Mouse (Mus musculus): Measurements from ENCODE around the gene Auts2. TPM values are rescaled to one million over a fixed set of nuclear protein-coding genes. Genes with fewer than 3 reads are reported as not detected.

Gene Auts2
- polyA plus RNA-seq, 1 experiment from 2014 or later = 29.4 TPM

DNA sequence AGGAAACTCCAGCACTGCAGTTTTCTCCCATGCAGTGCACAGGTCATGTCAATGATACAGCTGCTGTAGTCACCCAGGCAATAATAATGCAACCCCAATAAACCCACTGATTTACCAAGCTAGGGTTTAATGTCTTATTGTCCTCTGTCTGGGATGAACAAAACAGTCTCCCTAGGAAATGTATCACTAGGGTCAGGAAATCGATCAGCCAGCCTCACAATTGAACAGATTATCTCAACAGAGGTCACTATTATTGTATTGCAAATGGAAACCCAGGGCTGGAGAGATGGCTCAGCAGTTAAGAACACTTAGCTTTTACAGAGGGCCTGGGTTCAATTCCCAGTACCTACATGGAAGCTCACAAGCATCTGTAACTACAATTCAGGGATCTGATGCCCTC lies 65.6 kb downstream of the Auts2 start:
- Histone ChIP-seq H3K9ac (ENCODE audit: low read depth, low read length) (no peak overlapping the region), H3K27ac (replicated peaks; ENCODE audit: low read depth, low read length) (no peak overlapping the region), H3K27me3 (replicated peaks; ENCODE audit: control insufficient read depth, insufficient read depth, low read length) (no peaks in the 10 kb centered on the region), H3K4me2 (ENCODE audit: low read depth, low read length) (no peak overlapping the region), H3K9me3 (ENCODE audit: control insufficient read depth, low read length) (no peaks in the 10 kb centered on the region), H3K4me1 (ENCODE audit: control insufficient read depth, insufficient read depth, low read length) (peaks cover 28% of the 10 kb centered on the region), H3K36me3 (ENCODE audit: control insufficient read depth, insufficient read depth, low read length) (no peaks in the 10 kb centered on the region), H3K4me3 (ENCODE audit: low read depth, low read length) (no peak overlapping the region)
- 47% methylated on average over 1 of the region's 1 CpGs for WGBS
- ATAC-seq (ENCODE audit: low read depth) = no peak
- no peak for DNase-seq (ENCODE audit: low spot score)

DNA sequence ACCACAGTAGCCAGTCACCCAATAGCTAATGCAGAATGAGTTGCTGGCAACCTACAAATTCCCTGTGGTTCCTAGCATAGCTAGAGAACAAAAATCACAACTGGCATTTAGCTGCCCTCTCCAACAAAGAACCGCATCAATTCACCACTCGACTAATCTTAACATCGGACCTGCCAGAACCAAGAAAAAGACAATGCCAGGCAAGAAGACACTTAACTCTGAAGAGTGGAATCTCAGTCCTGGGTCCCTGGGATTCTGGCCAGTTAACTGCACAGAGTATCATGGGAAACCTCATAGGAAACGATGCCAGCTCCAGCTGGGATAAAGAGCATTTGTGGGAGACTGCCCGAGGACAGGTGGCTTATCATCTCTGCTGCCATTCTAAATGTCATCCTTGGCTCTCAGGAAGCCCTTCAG lies 70.2 kb downstream of the Auts2 start:
- H3K36me3 ChIP-seq (ENCODE audit: control insufficient read depth, insufficient read depth, low read length) = 0 out of 2 replicates have a peak, but pooled peaks cover 3% of the 10 kb centered on the region
- no peaks in the 10 kb centered on the region for H3K9me3 ChIP-seq (ENCODE audit: control insufficient read depth, low read length)
- WGBS = 79% methylated on average over 5 of the region's 5 CpGs
- H3K4me3 ChIP-seq (ENCODE audit: low read depth, low read length) = no peak overlapping the region
- peaks cover 23% of the 10 kb centered on the region for H3K4me1 ChIP-seq (ENCODE audit: control insufficient read depth, insufficient read depth, low read length)
- no peak overlapping the region for H3K9ac ChIP-seq (ENCODE audit: low read depth, low read length)
- no peaks in the 10 kb centered on the region for H3K27me3 ChIP-seq (replicated peaks; ENCODE audit: control insufficient read depth, insufficient read depth, low read length)
- no peak overlapping the region for H3K4me2 ChIP-seq (ENCODE audit: low read depth, low read length)
- ATAC-seq (ENCODE audit: low read depth) (no peak), DNase-seq (ENCODE audit: low spot score) (no peak)
- no peak overlapping the region for H3K27ac ChIP-seq (replicated peaks; ENCODE audit: low read depth, low read length)

DNA sequence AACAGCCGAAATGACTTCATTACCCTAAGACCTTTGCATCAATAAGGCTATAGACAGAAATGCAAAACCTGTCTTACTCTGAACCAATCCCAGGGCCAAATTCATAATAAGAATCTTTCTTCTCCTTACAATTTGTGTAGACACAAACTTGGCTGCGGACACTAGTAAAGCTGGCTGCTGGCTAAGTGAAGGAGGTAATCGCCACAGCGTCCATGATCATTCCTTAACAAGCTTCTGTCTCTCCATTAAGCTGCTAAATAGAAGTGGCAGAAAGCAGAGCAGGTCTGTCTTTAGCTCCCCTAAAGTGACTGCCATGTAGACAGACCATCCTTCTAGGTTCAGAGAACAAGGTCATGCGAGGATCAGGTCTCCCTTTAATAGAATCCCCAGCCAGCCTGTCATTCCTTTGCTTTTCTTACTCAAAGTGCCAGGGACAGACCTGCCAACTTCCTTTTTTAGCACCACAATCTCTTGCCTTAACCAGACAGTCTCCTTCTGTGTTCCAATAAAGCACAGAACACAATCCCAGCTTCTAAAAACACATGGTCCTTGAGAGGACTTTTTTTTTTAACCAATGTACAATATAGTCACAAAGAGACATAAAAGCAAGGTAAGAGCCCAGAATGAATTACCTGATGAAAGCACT lies 70.8 kb downstream of the Auts2 start:
- WGBS = 75% methylated on average over 5 of the region's 5 CpGs
- ATAC-seq (ENCODE audit: low read depth) = no peak
- H3K4me1 ChIP-seq (ENCODE audit: control insufficient read depth, insufficient read depth, low read length) = peaks cover 24% of the 10 kb centered on the region

DNA sequence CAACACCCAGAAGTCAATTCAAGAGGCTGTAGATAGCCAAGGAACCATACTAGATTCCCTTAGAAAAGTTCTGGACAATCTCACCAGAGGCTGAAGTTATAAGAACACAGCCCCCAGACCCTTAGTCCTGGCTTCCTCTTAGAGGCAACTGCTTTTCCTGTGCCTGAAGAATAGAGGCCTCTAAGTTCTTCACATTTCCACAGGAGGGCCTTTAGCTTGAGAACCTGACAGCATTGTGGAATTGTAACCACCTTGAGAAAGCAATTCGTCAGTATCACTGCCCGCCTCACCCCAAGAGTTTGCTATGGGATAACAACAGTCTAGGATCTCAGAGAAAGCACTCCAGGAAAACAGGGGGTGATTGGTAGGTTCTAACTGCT lies 75.8 kb downstream of the Auts2 start:
- WGBS = 75% methylated on average over 2 of the region's 2 CpGs
- Histone ChIP-seq H3K4me3 (ENCODE audit: low read depth, low read length) (no peak overlapping the region), H3K36me3 (ENCODE audit: control insufficient read depth, insufficient read depth, low read length) (0 out of 2 replicates have a peak, but pooled peaks cover 3% of the 10 kb centered on the region), H3K9me3 (ENCODE audit: control insufficient read depth, low read length) (no peaks in the 10 kb centered on the region), H3K4me1 (ENCODE audit: control insufficient read depth, insufficient read depth, low read length) (peaks cover 21% of the 10 kb centered on the region), H3K9ac (ENCODE audit: low read depth, low read length) (no peak overlapping the region), H3K27me3 (replicated peaks; ENCODE audit: control insufficient read depth, insufficient read depth, low read length) (no peaks in the 10 kb centered on the region), H3K27ac (replicated peaks; ENCODE audit: low read depth, low read length) (no peak overlapping the region), H3K4me2 (ENCODE audit: low read depth, low read length) (no peak overlapping the region)
- DNase-seq (ENCODE audit: low spot score) = no peak
- no peak for ATAC-seq (ENCODE audit: low read depth)

More for the DNA sequence above, 70.8 kb downstream of the Auts2 start:
- no peak overlapping the region for H3K4me2 ChIP-seq (ENCODE audit: low read depth, low read length)
- no peaks in the 10 kb centered on the region for H3K9me3 ChIP-seq (ENCODE audit: control insufficient read depth, low read length)
- DNase-seq (ENCODE audit: low spot score) = no peak
- H3K36me3 ChIP-seq (ENCODE audit: control insufficient read depth, insufficient read depth, low read length) = 0 out of 2 replicates have a peak, but pooled peaks cover 3% of the 10 kb centered on the region
- no peak overlapping the region for H3K9ac ChIP-seq (ENCODE audit: low read depth, low read length)
- no peaks in the 10 kb centered on the region for H3K27me3 ChIP-seq (replicated peaks; ENCODE audit: control insufficient read depth, insufficient read depth, low read length)
- no peak overlapping the region for H3K4me3 ChIP-seq (ENCODE audit: low read depth, low read length)
- no peak overlapping the region for H3K27ac ChIP-seq (replicated peaks; ENCODE audit: low read depth, low read length)

DNA sequence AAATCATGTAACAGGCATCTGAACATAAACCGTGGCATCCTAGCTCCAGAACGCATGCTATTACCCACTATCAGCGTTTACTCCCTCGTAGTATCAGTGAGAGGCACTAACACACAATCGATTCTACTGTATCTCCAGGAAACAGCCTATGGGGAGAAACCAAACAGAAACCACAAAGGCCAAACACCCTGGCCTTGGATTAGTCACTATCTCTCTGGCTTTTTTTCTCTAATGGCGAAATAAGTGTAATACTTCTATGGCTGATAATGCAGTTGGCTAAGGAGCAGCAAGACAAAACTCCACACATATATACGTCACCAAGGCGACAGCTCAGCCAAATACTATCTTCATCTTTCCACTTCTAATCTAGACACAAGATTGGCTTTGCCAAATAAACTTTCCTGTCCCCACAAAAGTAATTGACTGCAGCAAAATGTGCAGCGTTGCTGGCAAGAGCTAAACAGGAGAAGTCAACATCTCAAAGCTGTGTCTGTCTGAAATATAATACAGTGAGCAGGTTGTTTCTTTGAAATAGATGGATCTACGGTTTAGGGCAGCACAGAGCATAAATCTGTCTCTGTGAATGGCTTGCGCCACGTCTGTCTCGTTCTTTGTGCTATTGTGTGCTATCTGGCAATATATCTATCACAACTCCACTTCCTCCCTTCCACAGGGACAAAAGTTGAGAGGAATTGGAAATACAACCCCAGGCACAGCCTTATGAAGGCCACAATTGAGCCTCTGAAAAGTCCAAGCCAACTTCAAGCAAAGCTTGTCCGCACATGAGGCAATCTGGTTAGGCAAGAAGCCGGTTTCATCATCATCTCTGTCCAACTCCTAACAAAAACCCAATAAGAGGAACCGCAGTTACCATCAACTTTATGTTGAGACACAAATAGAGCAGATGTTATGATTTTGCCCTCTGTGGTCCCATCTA lies 76.4 kb downstream of the Auts2 start:
- DNase-seq (ENCODE audit: low spot score) (no peak), ATAC-seq (ENCODE audit: low read depth) (no peak)
- no peak overlapping the region for H3K4me2 ChIP-seq (ENCODE audit: low read depth, low read length)
- no peaks in the 10 kb centered on the region for H3K27me3 ChIP-seq (replicated peaks; ENCODE audit: control insufficient read depth, insufficient read depth, low read length)
- 0 out of 2 replicates have a peak, but pooled peaks cover 3% of the 10 kb centered on the region for H3K36me3 ChIP-seq (ENCODE audit: control insufficient read depth, insufficient read depth, low read length)
- H3K27ac ChIP-seq (replicated peaks; ENCODE audit: low read depth, low read length) = no peak overlapping the region
- no peak overlapping the region for H3K9ac ChIP-seq (ENCODE audit: low read depth, low read length)
- no peak overlapping the region for H3K4me3 ChIP-seq (ENCODE audit: low read depth, low read length)
- H3K9me3 ChIP-seq (ENCODE audit: control insufficient read depth, low read length) = no peaks in the 10 kb centered on the region
- 84% methylated on average over 16 of the region's 16 CpGs for WGBS
- peaks cover 18% of the 10 kb centered on the region for H3K4me1 ChIP-seq (ENCODE audit: control insufficient read depth, insufficient read depth, low read length)

DNA sequence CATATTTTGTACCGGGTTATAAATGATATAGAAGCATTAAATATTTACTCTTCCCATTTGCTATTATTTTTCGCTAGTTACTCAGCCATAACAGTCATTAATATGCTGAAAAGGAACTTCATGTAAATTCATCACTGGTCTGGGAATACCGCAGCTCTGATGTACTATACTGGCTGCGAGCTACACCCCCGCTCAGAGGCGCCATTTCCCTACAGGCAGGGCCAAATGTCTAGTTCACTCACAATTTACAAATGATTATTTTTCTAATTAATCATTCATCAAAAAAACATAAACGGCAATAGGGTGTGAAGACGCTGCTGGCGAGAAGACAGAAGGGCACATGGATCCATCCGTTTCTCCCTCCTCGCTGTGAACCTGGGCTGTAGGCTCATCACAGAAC lies 80.6 kb downstream of the Auts2 start:
- ATAC-seq (ENCODE audit: low read depth) = no peak

DNA sequence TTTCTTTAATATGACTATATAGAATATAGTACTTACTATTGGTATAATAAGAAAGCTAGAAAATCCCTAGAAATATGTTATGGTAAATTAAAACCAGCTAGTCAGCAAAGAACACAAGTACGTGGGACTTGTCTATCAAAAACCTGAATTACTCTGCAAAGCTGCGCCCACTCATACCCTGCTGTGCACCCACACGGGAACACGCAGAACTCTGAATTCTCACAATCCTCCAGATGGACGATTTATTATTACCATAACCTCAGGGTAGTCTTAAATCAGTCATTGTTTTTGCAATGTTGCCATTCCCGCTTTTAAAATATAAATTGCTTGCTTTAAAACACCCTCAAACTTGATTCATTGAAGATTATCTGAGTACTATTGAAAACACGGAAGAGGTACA lies 84.6 kb downstream of the Auts2 start:
- Histone ChIP-seq H3K4me2 (ENCODE audit: low read depth, low read length) (no peak overlapping the region), H3K27ac (replicated peaks; ENCODE audit: low read depth, low read length) (no peak overlapping the region), H3K36me3 (ENCODE audit: control insufficient read depth, insufficient read depth, low read length) (no peaks in the 10 kb centered on the region), H3K4me1 (ENCODE audit: control insufficient read depth, insufficient read depth, low read length) (0 out of 2 replicates have a peak, but pooled peaks cover 13% of the 10 kb centered on the region), H3K4me3 (ENCODE audit: low read depth, low read length) (no peak overlapping the region), H3K27me3 (replicated peaks; ENCODE audit: control insufficient read depth, insufficient read depth, low read length) (no peaks in the 10 kb centered on the region), H3K9me3 (ENCODE audit: control insufficient read depth, low read length) (no peaks in the 10 kb centered on the region), H3K9ac (ENCODE audit: low read depth, low read length) (no peak overlapping the region)
- DNase-seq (ENCODE audit: low spot score) (no peak), ATAC-seq (ENCODE audit: low read depth) (no peak)
- WGBS = 63% methylated on average over 7 of the region's 7 CpGs

More for the DNA sequence above, 80.6 kb downstream of the Auts2 start:
- Histone ChIP-seq H3K36me3 (ENCODE audit: control insufficient read depth, insufficient read depth, low read length) (no peaks in the 10 kb centered on the region), H3K9me3 (ENCODE audit: control insufficient read depth, low read length) (no peaks in the 10 kb centered on the region), H3K9ac (ENCODE audit: low read depth, low read length) (no peak overlapping the region), H3K27me3 (replicated peaks; ENCODE audit: control insufficient read depth, insufficient read depth, low read length) (no peaks in the 10 kb centered on the region), H3K4me2 (ENCODE audit: low read depth, low read length) (no peak overlapping the region), H3K27ac (replicated peaks; ENCODE audit: low read depth, low read length) (no peak overlapping the region), H3K4me1 (ENCODE audit: control insufficient read depth, insufficient read depth, low read length) (peaks cover 17% of the 10 kb centered on the region; the same call in 1 of the 2 replicates), H3K4me3 (ENCODE audit: low read depth, low read length) (no peak overlapping the region)
- DNase-seq (ENCODE audit: low spot score) = no peak
- 86% methylated on average over 11 of the region's 11 CpGs for WGBS

DNA sequence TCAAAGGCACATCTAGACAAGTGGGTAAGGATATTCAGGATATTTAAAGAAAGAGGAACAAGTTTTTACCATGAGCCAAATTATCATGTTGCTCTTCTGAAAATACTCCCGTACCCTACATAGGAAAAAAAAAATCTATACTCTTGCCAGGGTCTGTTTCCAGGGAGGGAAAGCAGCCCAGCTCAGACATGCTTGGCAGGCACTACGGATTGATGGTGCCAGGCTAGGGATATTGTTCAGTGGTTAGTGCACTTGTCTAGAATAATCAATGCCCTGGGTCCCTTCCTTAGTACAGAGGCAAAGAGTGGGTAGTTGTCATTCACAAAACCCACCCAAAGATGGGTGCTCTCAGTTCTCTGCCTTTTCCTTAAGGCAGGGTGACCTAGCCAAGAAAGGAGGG lies 90.8 kb downstream of the Auts2 start:
- no peak overlapping the region for H3K4me3 ChIP-seq (ENCODE audit: low read depth, low read length)

More for the DNA sequence above, 90.8 kb downstream of the Auts2 start:
- DNase-seq (ENCODE audit: low spot score) = no peak
- Histone ChIP-seq H3K36me3 (ENCODE audit: control insufficient read depth, insufficient read depth, low read length) (no peaks in the 10 kb centered on the region), H3K9me3 (ENCODE audit: control insufficient read depth, low read length) (no peaks in the 10 kb centered on the region), H3K4me1 (ENCODE audit: control insufficient read depth, insufficient read depth, low read length) (0 out of 2 replicates have a peak, but pooled peaks cover 4% of the 10 kb centered on the region), H3K4me2 (ENCODE audit: low read depth, low read length) (no peak overlapping the region), H3K27me3 (replicated peaks; ENCODE audit: control insufficient read depth, insufficient read depth, low read length) (no peaks in the 10 kb centered on the region), H3K27ac (replicated peaks; ENCODE audit: low read depth, low read length) (no peak overlapping the region), H3K9ac (ENCODE audit: low read depth, low read length) (no peak overlapping the region)
- 79% methylated on average over 2 of the region's 2 CpGs for WGBS
- ATAC-seq (ENCODE audit: low read depth) = no peak
